Comparison of ENCODE assay signal across 7 mouse cellular contexts in the genomic region with DNA sequence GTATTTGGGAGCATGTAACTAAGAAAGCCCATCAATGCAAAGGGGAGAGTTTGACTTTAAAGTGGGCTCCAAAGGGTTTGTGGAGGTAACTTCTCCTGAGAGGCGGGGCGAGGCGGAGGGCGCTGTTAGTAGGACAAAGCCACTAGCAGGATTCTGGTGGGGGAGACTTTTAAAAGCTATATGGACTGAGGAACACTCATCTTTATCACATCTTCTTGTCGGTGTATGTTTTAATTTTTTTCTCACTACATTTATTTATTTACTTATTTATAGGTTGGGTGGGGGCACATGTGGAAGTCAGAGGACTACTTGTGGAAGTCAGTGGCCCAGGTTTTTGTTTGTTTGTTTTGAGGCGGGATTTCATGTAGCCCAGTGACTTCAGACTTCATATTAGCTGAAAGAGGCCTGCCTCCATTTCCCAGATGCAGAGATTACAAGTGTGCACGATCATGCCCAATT. TPM values are rescaled to one million over a fixed set of nuclear protein-coding genes. Genes with fewer than 3 reads are reported as not detected.
DNase-seq lines count a peak whose midpoint lies in the region; ATAC-seq and TF ChIP-seq lines count a peak whose summit lies in the region.

No protein-coding gene starts in this region.

- no peaks in the 10 kb centered on the region for H3K36me3 ChIP-seq in embryonic facial prominence, embryonic 13.5 days
- H3K36me3 ChIP-seq in limb, embryonic 11.5 days (ENCODE audit: control insufficient read depth, insufficient read depth, low read length): no peaks in the 10 kb centered on the region

- H3K4me2 ChIP-seq in embryonic facial prominence, embryonic 13.5 days: peak overlapping the region; percentile 78
- peak overlapping the region; percentile 71 for H3K4me2 ChIP-seq in limb, embryonic 11.5 days (ENCODE audit: low read depth, severe bottlenecking)

- ATAC-seq in embryonic facial prominence, embryonic 13.5 days (ENCODE audit: insufficient number of reproducible peaks, insufficient read depth, low FRiP score, low TSS enrichment, low read depth): no peak
- ATAC-seq in limb, embryonic 11.5 days (ENCODE audit: insufficient number of reproducible peaks, low FRiP score, low TSS enrichment, low read depth): no peak

- peak overlapping the region; percentile 74 for H3K9ac ChIP-seq in embryonic facial prominence, embryonic 13.5 days
- no peak overlapping the region for H3K9ac ChIP-seq in limb, embryonic 11.5 days (ENCODE audit: low read length)

- no peaks in the 10 kb centered on the region for H3K27me3 ChIP-seq in embryonic facial prominence, embryonic 13.5 days
- H3K27me3 ChIP-seq in limb, embryonic 11.5 days (ENCODE audit: control insufficient read depth, insufficient read depth, low read length): no peaks in the 10 kb centered on the region

- no peak for TF ChIP-seq CTCF in olfactory bulb, adult 2 months (IDR thresholded peaks at IDR 0.05; ENCODE audit: insufficient read depth, low read depth, low read length)

- no peaks in the 10 kb centered on the region for H3K9me3 ChIP-seq in embryonic facial prominence, embryonic 13.5 days
- no peaks in the 10 kb centered on the region for H3K9me3 ChIP-seq in limb, embryonic 11.5 days (ENCODE audit: control insufficient read depth, low read length)

- TF ChIP-seq POLR2A in olfactory bulb, adult 2 months (IDR thresholded peaks at IDR 0.05; ENCODE audit: insufficient read depth, low read depth, low read length): no peak

- DNase-seq in retina, embryonic 14.5 days (ENCODE audit: low spot score): peak; percentile 61
- DNase-seq in retina, postnatal 1 day: no peak
- DNase-seq in limb, embryonic 11.5 days (ENCODE audit: low spot score): no peak
- no peak for DNase-seq in adrenal gland, postnatal 25 days
- no peak for DNase-seq in gastrocnemius, adult 8-10 months (ENCODE audit: low spot score in 2 of 2)

- H3K4me3 ChIP-seq in embryonic facial prominence, embryonic 13.5 days: peak overlapping the region; percentile 47
- peak overlapping the region; percentile 40; the same call in 1 of the 2 replicates for H3K4me3 ChIP-seq in limb, embryonic 11.5 days (ENCODE audit: low read depth, low read length)
- peak overlapping the region; percentile 42 for H3K4me3 ChIP-seq in olfactory bulb, adult 2 months (ENCODE audit: insufficient read depth, low read depth, low read length)

- H3K4me1 ChIP-seq in embryonic facial prominence, embryonic 13.5 days: peaks cover 28% of the 10 kb centered on the region
- peaks cover 6% of the 10 kb centered on the region; the same call in 1 of the 2 replicates for H3K4me1 ChIP-seq in limb, embryonic 11.5 days (ENCODE audit: control insufficient read depth, insufficient read depth, low read length)
- peaks cover 6% of the 10 kb centered on the region for H3K4me1 ChIP-seq in olfactory bulb, adult 2 months (ENCODE audit: control insufficient read depth, insufficient read depth, low read length)

- WGBS in embryonic facial prominence, embryonic 13.5 days: 36% methylated on average over 7 of the region's 7 CpGs
- WGBS in limb, embryonic 11.5 days: 48% methylated on average over 7 of the region's 7 CpGs
- WGBS in olfactory bulb, adult 2 months: 51% methylated on average over 7 of the region's 7 CpGs

- H3K27ac ChIP-seq in embryonic facial prominence, embryonic 13.5 days: peak overlapping the region; percentile 95
- H3K27ac ChIP-seq in limb, embryonic 11.5 days (replicated peaks; ENCODE audit: low read depth, low read length): peak overlapping the region; percentile 76
- H3K27ac ChIP-seq in olfactory bulb, adult 2 months (ENCODE audit: insufficient read depth, low read depth, low read length): no peak overlapping the region; the same call in 1 of the 2 replicates

RNA-seq across cellular contexts. Expression of a gene that starts 0.3 kb away (rescaled TPM):
- 18.2 and 21.9 TPM in 2 replicates for polyA plus RNA-seq in embryonic facial prominence, embryonic 13.5 days (2015; fragmentation: Nextera tagmentation; extraction: Ambion mirVana)
- polyA plus RNA-seq in limb, embryonic 11.5 days (2014; fragmentation: Nextera tagmentation; extraction: Ambion mirVana): 20.5 and 22.7 TPM in 2 replicates
- not detected in 2 replicates for polyA plus RNA-seq in olfactory bulb, adult 2 months (2012; ENCODE audit: insufficient read depth, insufficient read length, low replicate concordance, missing spikeins)
- total RNA-seq in adrenal gland, postnatal 25 days (2021): 11.1 and 12.8 TPM in 2 replicates
- total RNA-seq in gastrocnemius, adult 8-10 months (2022): 1 to 10 TPM; 2.8 to 3.9 (median 3.2) TPM

RNA-seq across cellular contexts. Expression of a gene that starts 1.0 kb away (rescaled TPM):
- 0.27 and 0.37 TPM in 2 replicates for polyA plus RNA-seq in embryonic facial prominence, embryonic 13.5 days (2015; fragmentation: Nextera tagmentation; extraction: Ambion mirVana)
- polyA plus RNA-seq in limb, embryonic 11.5 days (2014; fragmentation: Nextera tagmentation; extraction: Ambion mirVana): 0.24 and 0.80 TPM in 2 replicates
- polyA plus RNA-seq in olfactory bulb, adult 2 months (2012; ENCODE audit: insufficient read depth, insufficient read length, low replicate concordance, missing spikeins): not detected in 2 replicates
- total RNA-seq in adrenal gland, postnatal 25 days (2021): not detected in 2 replicates
- total RNA-seq in gastrocnemius, adult 8-10 months (2022): not detected

RNA-seq across cellular contexts. Expression of a gene that starts 35.6 kb away (rescaled TPM):
- polyA plus RNA-seq in embryonic facial prominence, embryonic 13.5 days (2015; fragmentation: Nextera tagmentation; extraction: Ambion mirVana): 20.0 and 22.5 TPM in 2 replicates
- polyA plus RNA-seq in limb, embryonic 11.5 days (2014; fragmentation: Nextera tagmentation; extraction: Ambion mirVana): 24.4 and 25.6 TPM in 2 replicates
- not detected in 2 replicates for polyA plus RNA-seq in olfactory bulb, adult 2 months (2012; ENCODE audit: insufficient read depth, insufficient read length, low replicate concordance, missing spikeins)
- total RNA-seq in adrenal gland, postnatal 25 days (2021): 12.0 and 12.8 TPM in 2 replicates
- 1 to 10 TPM; 2.1 to 2.7 (median 2.2) TPM for total RNA-seq in gastrocnemius, adult 8-10 months (2022)

RNA-seq across cellular contexts. Expression of a gene that starts 45.4 kb away (rescaled TPM):
- polyA plus RNA-seq in embryonic facial prominence, embryonic 13.5 days (2015; fragmentation: Nextera tagmentation; extraction: Ambion mirVana): 0.55 and 0.77 TPM in 2 replicates
- polyA plus RNA-seq in limb, embryonic 11.5 days (2014; fragmentation: Nextera tagmentation; extraction: Ambion mirVana): 0.45 and 0.63 TPM in 2 replicates
- polyA plus RNA-seq in olfactory bulb, adult 2 months (2012; ENCODE audit: insufficient read depth, insufficient read length, low replicate concordance, missing spikeins): not detected in 2 replicates
- total RNA-seq in adrenal gland, postnatal 25 days (2021): 0.18 TPM in 1 of 2 replicates, not detected in the other
- total RNA-seq in gastrocnemius, adult 8-10 months (2022): not detected

Comparison
In these comparisons a context has a peak if more than half of its experiments do, and no peak if none do; other contexts are left out.
1. RNA of a gene that starts 0.3 kb away (polyA plus RNA-seq): 20.5 to 22.7 TPM in limb, embryonic 11.5 days and 18.2 to 21.9 TPM in embryonic facial prominence, embryonic 13.5 days; not detected in olfactory bulb, adult 2 months; every median in the first group is over 10 times any median in the second.
2. RNA of a gene that starts 35.6 kb away (polyA plus RNA-seq): 24.4 to 25.6 TPM in limb, embryonic 11.5 days and 20.0 to 22.5 TPM in embryonic facial prominence, embryonic 13.5 days; not detected in olfactory bulb, adult 2 months; every median in the first group is over 10 times any median in the second.
3. Peak in every context shown above with its lines, with median percentiles within 50 percentile points of each other: H3K4me3 ChIP-seq.